In the genomic region with DNA sequence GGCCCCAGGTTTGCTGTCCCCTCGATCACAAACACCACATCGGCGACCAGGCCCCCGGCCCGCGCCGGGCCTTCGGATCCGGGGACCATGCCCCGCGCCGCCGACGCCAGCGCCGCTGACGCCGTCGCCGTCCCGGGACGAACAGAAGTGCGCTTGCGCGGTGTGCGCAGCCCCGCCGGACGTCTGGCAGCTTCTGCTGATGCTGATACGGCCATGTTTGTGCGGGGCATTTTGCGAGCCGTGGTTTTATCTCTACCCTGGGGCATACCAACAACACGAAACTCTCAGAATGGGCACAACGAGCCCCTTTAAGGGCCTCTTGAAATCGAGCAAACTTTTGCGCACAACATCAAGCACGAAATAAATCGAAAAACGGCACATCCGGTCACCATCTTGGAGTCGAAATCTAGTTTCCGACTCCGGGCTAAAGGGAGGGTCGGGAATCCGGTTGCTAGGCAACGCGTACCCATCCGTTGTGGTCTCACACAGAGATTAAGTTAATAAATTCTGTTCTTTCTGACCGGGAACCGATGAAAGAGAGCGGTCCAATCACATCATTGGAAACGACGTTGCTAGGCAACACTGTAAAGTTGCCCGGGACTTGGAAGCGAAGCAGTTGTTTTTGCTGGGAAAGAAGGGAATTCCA, we compare ENCODE assay signal across 1 mouse cellular context.
TF ChIP-seq lines count a peak whose summit lies in the region.

A gene (minus strand): TSS at position 437 of the 646 bp plus-strand sequence.

TF ChIP-seq in CH12.LX, 34 proteins besides CTCF, POLR2A, EP300 and RAD21 (continued from another document):
- no peak for TF ChIP-seq SMC3 (IDR thresholded peaks at IDR 0.05; ENCODE audit: low read depth, low read length)
- TF ChIP-seq MXI1 (IDR thresholded peaks at IDR 0.05; ENCODE audit: low read depth, low read length), result peak; percentile 57; the same call in 1 of the 2 replicates
- TF ChIP-seq ETS1 (conservative IDR thresholded peaks at IDR 0.05; ENCODE audit: low read depth, low read length), result no peak
- no peak for TF ChIP-seq ZMIZ1 (IDR thresholded peaks at IDR 0.05; ENCODE audit: low read depth, low read length)
- TF ChIP-seq POLR2AphosphoS2 (IDR thresholded peaks at IDR 0.05; ENCODE audit: low read depth, low read length), result no peak
- TF ChIP-seq ELF1 (IDR thresholded peaks at IDR 0.05; ENCODE audit: low read depth, low read length), result no peak
- no peak; the same call in 1 of the 2 replicates for TF ChIP-seq GABPA (IDR thresholded peaks at IDR 0.05; ENCODE audit: insufficient replicate concordance, low read depth, low read length)
- peak; percentile 90 for TF ChIP-seq NELFE (IDR thresholded peaks at IDR 0.05; ENCODE audit: low read depth, low read length)
- peak; percentile 80 for TF ChIP-seq SIN3A (IDR thresholded peaks at IDR 0.05; ENCODE audit: low read length)
- TF ChIP-seq USF2 (conservative IDR thresholded peaks at IDR 0.05; ENCODE audit: low read depth, low read length), result no peak
- TF ChIP-seq CHD1 (IDR thresholded peaks at IDR 0.05; ENCODE audit: low read depth, low read length), result no peak
- no peak for TF ChIP-seq ZKSCAN1 (IDR thresholded peaks at IDR 0.05; ENCODE audit: borderline replicate concordance, low read depth, low read length)
- TF ChIP-seq RCOR1 (conservative IDR thresholded peaks at IDR 0.05; ENCODE audit: low read depth, low read length), result no peak
- TF ChIP-seq TBP (conservative IDR thresholded peaks at IDR 0.05; ENCODE audit: low read depth, low read length), result 0 out of 2 replicates have a peak, but pooled peaks have one; percentile 28
- no peak for TF ChIP-seq MAX (IDR thresholded peaks at IDR 0.05; ENCODE audit: low read length)
- TF ChIP-seq MAFK (IDR thresholded peaks at IDR 0.05; ENCODE audit: insufficient replicate concordance, low read length), result no peak
TF ChIP-seq in CH12.LX: peak in this region for 9.
